Mouse (Mus musculus): ENCODE results near the gene Gm5431.

The Gm5431 gene

DNA sequence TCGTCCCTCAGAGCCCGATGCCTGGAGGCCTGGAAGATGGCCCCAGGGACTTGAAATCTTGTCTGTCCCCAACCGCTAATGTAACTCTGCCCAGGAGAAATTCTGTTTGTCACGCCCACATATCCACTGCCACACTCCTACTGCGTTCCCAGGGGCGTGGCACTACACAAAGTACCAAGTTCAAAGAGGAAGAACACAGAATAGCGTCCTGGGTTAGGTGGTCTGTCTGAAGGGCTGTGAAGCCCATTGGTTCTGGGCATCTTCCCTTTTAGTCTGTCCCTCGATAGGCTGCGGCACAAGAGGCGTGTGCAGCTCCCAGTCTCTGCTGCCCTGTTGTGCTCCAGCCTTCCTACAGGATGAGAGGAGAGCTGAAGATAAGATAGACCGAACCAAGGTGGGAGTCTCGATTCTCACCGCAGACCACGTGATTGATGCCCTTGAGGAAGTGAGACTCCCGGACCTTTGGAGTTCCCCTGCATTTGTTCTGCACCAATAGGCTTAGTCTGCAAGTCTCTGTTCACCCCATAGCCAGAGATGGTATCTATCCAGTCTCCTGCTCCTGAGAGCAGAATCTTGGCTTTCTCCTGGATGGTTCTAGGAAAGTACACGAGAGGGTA, 63.7 kb downstream of the Gm5431 start:
- DNase-seq, result peak; percentile 68

All from kidney, adult 11 months (tissue).